Mouse (Mus musculus) spleen, adult 2 months (tissue): ENCODE data around the gene Gabrb3. TPM values are rescaled to one million over a fixed set of nuclear protein-coding genes. Genes with fewer than 3 reads are reported as not detected.

Experiments used
- DNase-seq, 2 experiments: peaks; one replicate each; pipeline versions ENCODE4 v3.0.0 to v3.0.0-alpha.2; 2012 to 2021; ENCODE audit warnings: low spot score in 2 of 2, low read depth in 1 of 2
- H3K27ac ChIP-seq: fragments of 200-500 bp; 2 replicates; pipeline ENCODE4 v1.5.1; 2012; ENCODE audit warnings: low read length, inconsistent platforms; ENCODE audit not compliant: insufficient read depth
- H3K27me3 ChIP-seq: fragments of 200-500 bp; 2 replicates; pipeline ENCODE4 v1.6.1; 2012; ENCODE audit warnings: mild to moderate bottlenecking, moderate library complexity, low read length, inconsistent platforms; ENCODE audit not compliant: control insufficient read depth, insufficient read depth
- H3K36me3 ChIP-seq: fragments of 200-500 bp; 2 replicates; pipeline ENCODE4 v1.6.1; 2012; ENCODE audit warnings: mild to moderate bottlenecking, low read length, inconsistent platforms; ENCODE audit not compliant: control insufficient read depth, insufficient read depth
- H3K4me1 ChIP-seq: fragments of 200-500 bp; 2 replicates; pipeline ENCODE4 v1.6.1; 2011; ENCODE audit warnings: inconsistent platforms; ENCODE audit not compliant: control insufficient read depth, insufficient read depth, insufficient read length
- H3K4me3 ChIP-seq: fragments of 200-500 bp; 2 replicates; pipeline ENCODE4 v1.5.1; 2011; ENCODE audit warnings: mild to moderate bottlenecking, inconsistent platforms; ENCODE audit not compliant: insufficient read depth, insufficient read length; ENCODE audit errors: extremely low read depth
- CTCF ChIP-seq: fragments of 200-500 bp; IDR thresholded peaks from 2 replicates; pipeline ENCODE4 v1.5.1; 2011; ENCODE audit warnings: mild to moderate bottlenecking, inconsistent platforms; ENCODE audit not compliant: insufficient read depth, insufficient read length, insufficient replicate concordance; ENCODE audit errors: extremely low read depth
- POLR2A ChIP-seq: fragments of 200-500 bp; IDR thresholded peaks from 2 replicates; pipeline ENCODE4 v1.6.1; 2011; ENCODE audit warnings: low read depth, low read length, inconsistent platforms
- WGBS: fragments of 180-500 bp; shearing (Covaris S2); methylation state at CpG from one replicate; pipeline ENCODE4 v1.1.7; 2018; 5-methylcytosine and 5-hydroxymethylcytosine counted together
- polyA plus RNA-seq: library from polyadenylated mRNA; depleted of rRNA; stranded (reverse); fragments of >200 nt; gene quantifications from 2 replicates; pipeline ENCODE4 v1.2.3, GENCODE M21; 2012

Gene Gabrb3
- polyA plus RNA-seq, 1 experiment = not detected

DNA sequence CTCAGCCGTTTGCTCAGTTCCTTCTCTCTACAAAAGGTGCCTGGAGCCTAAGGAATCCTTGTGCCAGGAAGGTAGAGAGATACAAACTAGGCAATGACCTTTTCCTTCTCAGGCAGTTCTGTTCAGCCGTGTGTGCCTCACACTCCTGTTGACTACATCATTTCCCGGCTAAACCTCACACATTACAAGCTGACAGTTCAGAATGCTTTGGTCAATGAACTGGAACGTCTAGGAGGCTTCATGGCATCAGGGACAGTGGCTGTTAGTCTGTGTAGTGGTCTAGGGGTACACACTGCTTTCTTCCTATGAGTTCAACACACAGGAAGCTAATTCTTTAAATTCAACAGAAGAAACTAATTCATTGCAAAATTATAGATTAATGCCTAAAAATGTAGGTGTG, 216.2 kb downstream of the Gabrb3 start:
- 64% methylated on average over 4 of the region's 4 CpGs for WGBS
- no peak for DNase-seq
- no peaks in the 10 kb centered on the region for H3K36me3 ChIP-seq

DNA sequence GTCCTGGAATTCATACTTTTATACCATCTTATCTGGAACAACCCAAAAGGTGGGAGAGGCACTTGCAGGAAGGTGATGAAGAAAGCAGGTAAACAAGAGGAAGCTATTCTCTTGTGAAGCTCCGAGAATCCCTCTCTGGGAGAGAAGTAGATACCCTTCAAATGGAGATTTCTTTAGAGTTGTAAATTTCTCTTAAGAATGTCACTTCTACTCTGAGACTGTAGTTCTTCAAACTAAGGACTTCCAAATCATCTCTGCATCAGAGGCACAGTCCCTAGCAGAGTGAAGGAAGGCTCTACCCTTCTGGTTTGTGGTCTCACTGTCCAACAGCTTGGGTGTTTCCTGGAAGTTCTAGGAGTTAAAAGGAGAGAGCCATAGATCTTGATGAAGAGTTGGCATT, 221.3 kb downstream of the Gabrb3 start:
- WGBS = 40% methylated on average over 1 of the region's 1 CpGs
- Histone ChIP-seq H3K4me1 (no peaks in the 10 kb centered on the region), H3K36me3 (no peaks in the 10 kb centered on the region), H3K27me3 (no peaks in the 10 kb centered on the region), H3K4me3 (no peak overlapping the region), H3K27ac (no peak overlapping the region)
- TF ChIP-seq CTCF (no peak), POLR2A (no peak)
- DNase-seq = no peak

More for the DNA sequence above, 216.2 kb downstream of the Gabrb3 start:
- TF ChIP-seq CTCF = no peak
- TF ChIP-seq POLR2A = no peak
- Histone ChIP-seq H3K4me3 (no peak overlapping the region), H3K4me1 (no peaks in the 10 kb centered on the region), H3K27ac (no peak overlapping the region), H3K27me3 (no peaks in the 10 kb centered on the region)

DNA sequence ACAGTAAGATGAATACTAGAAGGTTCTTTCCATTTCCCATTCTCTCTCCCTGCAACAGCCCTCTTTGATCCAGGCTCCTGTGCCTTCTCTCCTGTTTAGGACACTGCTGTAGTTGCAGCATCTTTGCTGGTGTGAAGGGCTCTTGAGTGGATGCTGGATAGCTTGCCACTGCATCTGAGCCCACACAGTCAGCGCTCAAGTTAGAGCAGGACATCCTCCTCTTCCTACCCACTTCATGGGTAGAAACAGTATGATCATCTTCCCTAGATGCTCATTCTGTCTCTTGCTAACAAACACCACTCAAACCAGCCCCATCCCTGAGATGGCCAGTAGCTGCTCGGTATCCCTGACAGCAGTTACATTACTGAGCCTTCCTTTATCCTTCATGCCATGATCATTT, 227.9 kb downstream of the Gabrb3 start:
- no peak for TF ChIP-seq CTCF
- TF ChIP-seq POLR2A = no peak
- 85% methylated on average over 2 of the region's 2 CpGs for WGBS
- no peak overlapping the region for H3K27ac ChIP-seq

DNA sequence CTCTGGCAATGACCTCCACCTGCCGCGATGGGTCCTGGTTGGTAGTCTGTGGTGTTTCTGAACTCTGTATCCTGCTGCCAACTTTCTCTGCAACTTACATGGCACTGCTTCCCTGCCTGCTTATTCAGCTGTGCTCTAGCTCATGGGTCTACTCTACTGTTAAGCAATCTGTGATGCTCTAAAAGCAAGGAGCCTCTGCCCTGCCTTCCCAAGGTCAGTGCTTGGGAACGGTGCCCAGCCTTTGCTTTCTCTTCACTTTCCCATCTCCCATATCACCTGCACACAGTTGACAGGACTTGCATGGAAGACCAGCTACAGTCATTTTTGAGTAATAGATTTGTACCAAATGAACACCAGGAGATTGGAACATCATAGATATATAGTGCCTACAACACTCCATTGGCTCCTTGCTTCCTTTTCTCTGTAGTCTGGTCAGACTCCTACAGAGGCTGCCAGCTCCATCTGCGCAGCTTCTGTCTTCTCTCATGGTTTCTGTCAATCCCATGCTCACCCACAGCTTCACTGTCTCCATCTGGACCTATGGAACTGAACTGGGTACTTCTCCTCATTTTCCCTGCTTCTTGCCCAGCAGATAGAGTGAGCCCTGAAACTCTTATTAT, 228.8 kb downstream of the Gabrb3 start:
- no peak for TF ChIP-seq CTCF
- TF ChIP-seq POLR2A = no peak
- H3K4me3 ChIP-seq = no peak overlapping the region
- DNase-seq = no peak
- no peak overlapping the region for H3K27ac ChIP-seq
- 87% methylated on average over 4 of the region's 4 CpGs for WGBS
- no peaks in the 10 kb centered on the region for H3K4me1 ChIP-seq
- H3K36me3 ChIP-seq = no peaks in the 10 kb centered on the region
- H3K27me3 ChIP-seq = no peaks in the 10 kb centered on the region

More for the DNA sequence above, 227.9 kb downstream of the Gabrb3 start:
- no peaks in the 10 kb centered on the region for H3K4me1 ChIP-seq
- no peak for DNase-seq
- H3K4me3 ChIP-seq = no peak overlapping the region
- no peaks in the 10 kb centered on the region for H3K27me3 ChIP-seq
- H3K36me3 ChIP-seq = no peaks in the 10 kb centered on the region

DNA sequence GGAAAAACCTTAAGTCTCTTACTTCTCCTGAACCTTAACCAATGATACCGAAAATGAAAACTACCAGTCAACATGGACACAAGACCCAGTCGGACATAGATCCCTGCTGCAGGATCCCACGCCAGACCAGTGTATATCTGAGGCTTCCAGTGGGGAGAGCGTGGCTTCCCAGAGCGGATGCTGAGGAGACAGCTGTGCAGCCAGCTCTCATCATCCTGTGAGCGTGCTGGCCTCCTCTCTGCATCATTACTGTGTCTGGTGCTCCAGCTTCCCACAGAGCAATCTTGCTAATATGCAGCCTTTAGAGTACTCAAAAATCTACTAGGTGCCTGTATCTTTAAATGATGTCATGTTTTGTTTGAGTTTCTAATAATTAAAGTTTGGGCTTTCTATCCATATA, 257.9 kb downstream of the Gabrb3 start:
- Histone ChIP-seq H3K27me3 (no peaks in the 10 kb centered on the region), H3K4me1 (no peaks in the 10 kb centered on the region), H3K36me3 (no peaks in the 10 kb centered on the region), H3K27ac (no peak overlapping the region), H3K4me3 (no peak overlapping the region)
- no peak for DNase-seq
- WGBS = 88% methylated on average over 6 of the region's 6 CpGs
- TF ChIP-seq CTCF = no peak
- TF ChIP-seq POLR2A = no peak

DNA sequence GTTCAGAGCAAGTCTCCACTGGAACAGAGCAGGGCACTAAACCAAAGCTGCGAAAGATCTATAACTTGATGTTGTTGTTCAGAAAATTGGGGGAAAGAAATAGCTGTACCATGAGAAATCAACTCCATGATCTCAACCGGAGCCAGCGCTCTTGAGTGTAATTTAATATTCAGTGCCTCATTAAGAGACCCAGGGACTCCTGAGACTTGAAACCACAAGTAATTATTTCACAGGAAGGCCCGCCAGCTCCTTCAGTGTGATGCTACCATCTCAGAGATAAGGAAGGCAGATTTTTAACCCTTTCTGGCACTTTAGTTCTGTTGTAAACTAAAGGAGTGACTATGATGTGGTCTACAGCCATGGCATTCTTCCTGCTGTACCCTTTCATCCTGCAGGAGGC, 270.3 kb downstream of the Gabrb3 start:
- H3K4me3 ChIP-seq = no peak overlapping the region
- no peaks in the 10 kb centered on the region for H3K27me3 ChIP-seq
- no peak for DNase-seq
- 84% methylated on average over 4 of the region's 4 CpGs for WGBS
- TF ChIP-seq CTCF = no peak
- TF ChIP-seq POLR2A = no peak
- H3K36me3 ChIP-seq = no peaks in the 10 kb centered on the region
- H3K27ac ChIP-seq = no peak overlapping the region
- no peaks in the 10 kb centered on the region for H3K4me1 ChIP-seq

DNA sequence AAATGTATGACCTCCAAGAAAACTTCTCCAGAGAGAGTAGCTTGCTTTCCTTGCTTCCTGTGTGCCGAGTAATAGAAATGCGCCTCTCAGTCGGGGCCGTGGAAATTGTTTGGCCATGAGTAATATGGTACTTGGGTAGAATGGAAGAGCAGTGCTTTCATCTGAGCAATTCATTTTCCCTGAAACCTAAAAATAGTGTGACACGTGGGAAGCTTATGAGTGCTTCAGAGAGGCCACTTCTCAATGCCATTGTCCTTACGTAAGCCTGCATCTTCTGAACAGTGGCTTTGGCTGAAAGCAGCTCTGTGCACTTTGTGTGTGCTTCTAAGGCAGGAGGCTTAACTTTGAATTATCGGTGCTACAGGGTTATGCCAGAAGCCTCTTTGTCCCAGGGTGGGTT, 280.9 kb downstream of the Gabrb3 start:
- Histone ChIP-seq H3K4me3 (no peak overlapping the region), H3K36me3 (no peaks in the 10 kb centered on the region), H3K27me3 (no peaks in the 10 kb centered on the region), H3K27ac (no peak overlapping the region), H3K4me1 (no peaks in the 10 kb centered on the region)
- no peak for DNase-seq
- 73% methylated on average over 7 of the region's 7 CpGs for WGBS
- TF ChIP-seq POLR2A (no peak), CTCF (no peak)
